Mouse (Mus musculus) limb, embryonic 15.5 days (tissue): ENCODE data around the gene Gm26920. TPM values are rescaled to one million over a fixed set of nuclear protein-coding genes. Genes with fewer than 3 reads are reported as not detected.

Experiments used
- ATAC-seq: fragments of 200-750 bp; cut with Nextera tagmentation; 2 replicates; pipeline ENCODE4 v1.8.0; 2017; ENCODE audit warnings: low read depth, moderate TSS enrichment; ENCODE audit not compliant: insufficient number of reproducible peaks, low FRiP score, low TSS enrichment
- H3K27ac ChIP-seq: fragments of 300-500 bp; sonication (generic); 2 replicates; pipeline ENCODE4 v1.5.1; 2015; ENCODE audit warnings: moderate library complexity, mild to moderate bottlenecking, inconsistent platforms
- H3K27me3 ChIP-seq: fragments of 300-500 bp; sonication (generic); 2 replicates; pipeline ENCODE4 v1.6.1; 2015; ENCODE audit warnings: inconsistent platforms
- H3K36me3 ChIP-seq: fragments of 300-500 bp; sonication (generic); 2 replicates; pipeline ENCODE4 v1.6.1; 2015; ENCODE audit warnings: inconsistent platforms
- H3K4me1 ChIP-seq: fragments of 300-500 bp; sonication (generic); 2 replicates; pipeline ENCODE4 v1.6.1; 2015; ENCODE audit warnings: inconsistent platforms
- H3K4me2 ChIP-seq: fragments of 300-500 bp; sonication (generic); 2 replicates; pipeline ENCODE4 v1.6.1; 2015; ENCODE audit warnings: mild to moderate bottlenecking, inconsistent platforms
- H3K4me3 ChIP-seq: fragments of 300-500 bp; sonication (generic); 2 replicates; pipeline ENCODE4 v1.5.1; 2015; ENCODE audit warnings: mild to moderate bottlenecking, inconsistent platforms
- H3K9ac ChIP-seq: fragments of 300-500 bp; sonication (generic); 2 replicates; pipeline ENCODE4 v1.6.1; 2015; ENCODE audit warnings: inconsistent platforms
- H3K9me3 ChIP-seq: fragments of 300-500 bp; sonication (generic); 2 replicates; pipeline ENCODE4 v1.6.1; 2016; ENCODE audit warnings: inconsistent platforms
- whole genome bisulfite sequencing: fragments of 180-500 bp; shearing (Covaris S2); methylation state at CpG from one replicate; pipeline ENCODE4 v1.1.7; 2015; 5-methylcytosine and 5-hydroxymethylcytosine counted together
- microRNA-seq: library from miRNA; unstranded; fragments of <30 nt; microRNA quantifications from one replicate; pipeline ENCODE4, GENCODE M21; 2016
- polyA plus RNA-seq: library from polyadenylated mRNA; unstranded; fragments of >200 nt; fragmentation: Nextera tagmentation; extraction: Ambion mirVana; gene quantifications from 2 replicates; pipeline ENCODE4 v1.2.1, GENCODE M21; 2015

Gm26920 gene
- polyA plus RNA-seq, 1 experiment from 2014 or later = 1.1 TPM

DNA sequence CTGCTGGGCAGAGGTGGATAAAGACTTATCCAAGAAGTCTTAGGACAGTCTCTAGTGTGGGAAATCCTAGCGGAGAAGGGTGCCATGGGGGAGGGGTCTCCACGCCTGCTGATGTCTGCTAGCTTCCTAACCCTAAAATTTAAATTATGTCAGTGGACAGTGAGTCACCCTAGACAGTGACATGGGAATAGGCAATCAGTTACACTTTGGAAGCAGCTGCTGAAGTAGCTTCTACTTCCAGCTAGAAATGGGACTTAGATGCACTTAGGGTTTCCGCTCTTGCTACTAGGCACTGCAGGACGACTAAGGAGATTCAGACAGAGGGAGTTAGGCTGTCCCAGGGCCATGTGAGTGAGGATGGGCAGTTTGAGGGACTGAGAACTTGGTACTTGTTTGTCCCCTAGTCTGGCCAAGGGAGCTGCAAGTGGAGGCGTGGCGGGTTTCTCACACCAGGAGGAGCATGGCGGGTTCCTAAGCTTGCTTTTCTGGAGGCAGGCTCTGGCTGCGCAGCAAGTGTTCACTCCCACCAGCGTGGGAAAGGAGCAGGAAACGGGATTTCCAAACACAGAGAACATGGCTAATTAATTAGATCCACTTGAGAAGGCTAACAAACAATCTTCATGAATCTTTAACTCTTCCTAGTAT is 79.5 kb downstream of the Gm26920 start:
- no peak overlapping the region for H3K4me3 ChIP-seq
- H3K27me3 ChIP-seq = no peaks in the 10 kb centered on the region
- H3K9ac ChIP-seq = no peak overlapping the region
- H3K4me2 ChIP-seq = no peak overlapping the region
- peak overlapping the region; percentile 72 for H3K27ac ChIP-seq
- ATAC-seq = no peak
- H3K9me3 ChIP-seq = no peaks in the 10 kb centered on the region
- WGBS = 56% methylated on average over 10 of the region's 10 CpGs
- H3K4me1 ChIP-seq = peaks cover 5% of the 10 kb centered on the region; the same call in 1 of the 2 replicates
- peaks cover 53% of the 10 kb centered on the region for H3K36me3 ChIP-seq

- H3K27ac ChIP-seq = peak overlapping the region; percentile 72
- no peak overlapping the region for H3K9ac ChIP-seq
- peaks cover 45% of the 10 kb centered on the region for H3K36me3 ChIP-seq
These were observed 80.7 kb downstream of the Gm26920 start for GRCm38 (mm10) chr7:30009321-30010085.

DNA sequence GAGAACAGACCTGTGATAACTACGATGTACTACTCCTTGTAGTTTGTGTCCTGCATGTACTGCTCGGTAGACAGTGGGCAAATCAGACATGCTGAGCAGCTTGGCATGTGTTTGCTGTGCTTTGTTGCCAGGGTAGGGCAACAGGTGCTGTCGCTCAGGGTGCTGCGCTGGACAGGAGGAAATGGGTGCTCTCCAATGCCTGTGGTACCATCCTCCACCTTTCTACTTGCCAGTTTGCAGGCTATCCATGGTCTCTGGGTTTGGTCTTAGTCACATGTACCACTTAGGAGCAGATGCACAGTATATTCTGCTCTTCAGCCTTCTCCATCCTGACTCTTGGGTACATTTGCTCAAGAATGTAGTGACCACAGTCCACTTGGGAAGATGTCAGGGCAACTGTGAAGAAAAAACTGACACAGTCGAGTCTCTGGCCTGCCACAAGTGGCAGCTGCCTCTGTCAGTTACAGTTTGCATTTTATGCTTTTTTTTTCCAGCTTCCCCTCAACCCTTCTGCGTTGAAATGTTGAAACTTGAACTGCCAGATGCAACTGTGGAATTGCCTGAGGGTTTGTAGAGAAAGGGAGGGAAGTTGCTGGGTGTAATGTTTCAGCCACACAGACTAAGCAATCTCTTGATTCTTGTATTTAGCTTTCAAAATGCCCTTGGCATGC is 82.1 kb downstream of the Gm26920 start:
- H3K9me3 ChIP-seq = no peaks in the 10 kb centered on the region
- H3K4me2 ChIP-seq = no peak overlapping the region
- peaks cover 5% of the 10 kb centered on the region; the same call in 1 of the 2 replicates for H3K4me1 ChIP-seq
- no peak for ATAC-seq
- H3K4me3 ChIP-seq = no peak overlapping the region
- peaks cover 32% of the 10 kb centered on the region for H3K36me3 ChIP-seq
- H3K27ac ChIP-seq = peak overlapping the region; percentile 72
- H3K27me3 ChIP-seq = no peaks in the 10 kb centered on the region
- no peak overlapping the region for H3K9ac ChIP-seq
- 57% methylated on average over 6 of the region's 6 CpGs for WGBS

More at GRCm38 (mm10) chr7:30009321-30010085, 80.7 kb downstream of the Gm26920 start:
- Histone ChIP-seq H3K4me3 (no peak overlapping the region), H3K27me3 (no peaks in the 10 kb centered on the region), H3K4me1 (peaks cover 5% of the 10 kb centered on the region; the same call in 1 of the 2 replicates), H3K4me2 (no peak overlapping the region), H3K9me3 (no peaks in the 10 kb centered on the region)
- ATAC-seq = 0 out of 2 replicates have a peak, but pooled peaks have one; percentile 13
- WGBS = 70% methylated on average over 21 of the region's 21 CpGs

GRCm38 (mm10) chr7:30007601-30008000 is 82.6 kb downstream of the Gm26920 start:
- Histone ChIP-seq H3K4me3 (no peak overlapping the region), H3K9me3 (no peaks in the 10 kb centered on the region), H3K9ac (no peak overlapping the region), H3K4me2 (no peak overlapping the region), H3K4me1 (peaks cover 5% of the 10 kb centered on the region; the same call in 1 of the 2 replicates), H3K27me3 (no peaks in the 10 kb centered on the region), H3K36me3 (peaks cover 30% of the 10 kb centered on the region), H3K27ac (peak overlapping the region; percentile 72)
- no peak for ATAC-seq
- WGBS = 69% methylated on average over 1 of the region's 1 CpGs

Small RNAs within 50 kb of the gene (microRNA-seq; reads per million reads assigned to microRNA genes)
- gene Gm23368 = not detected

Other genes with a start within 250 kb of the Gm26920 start
- gene Zfp940, start 236.7 kb downstream of the Gm26920 start, polyA plus RNA-seq = 4.8 and 5.6 TPM in 2 replicates
- 6.7 and 7.6 TPM in 2 replicates for gene Zfp420, start 230.4 kb downstream of the Gm26920 start, polyA plus RNA-seq
- gene Zfp27, start 183.8 kb downstream of the Gm26920 start, polyA plus RNA-seq = 12.4 and 12.7 TPM in 2 replicates
- gene Zfp383, start 182.2 kb downstream of the Gm26920 start, polyA plus RNA-seq = 5.9 and 7.0 TPM in 2 replicates
- gene Zfp74, start 136.3 kb downstream of the Gm26920 start, polyA plus RNA-seq = 11.5 and 11.6 TPM in 2 replicates
- 17.9 and 27.5 TPM in 2 replicates for gene Zfp568, start 106.5 kb downstream of the Gm26920 start, polyA plus RNA-seq
- 5.7 and 6.1 TPM in 2 replicates for gene Zfp14, start 39.0 kb downstream of the Gm26920 start, polyA plus RNA-seq
- gene Zfp82, start 17.5 kb downstream of the Gm26920 start, polyA plus RNA-seq = 8.2 and 8.3 TPM in 2 replicates
- gene Zfp566, start 117 bp upstream of the Gm26920 start, polyA plus RNA-seq = 9.5 and 12.7 TPM in 2 replicates
- 132 and 137 TPM in 2 replicates for gene Zfp260, start 4.4 kb upstream of the Gm26920 start, polyA plus RNA-seq
- gene Zfp382, start 31.5 kb upstream of the Gm26920 start, polyA plus RNA-seq = 13.2 and 13.8 TPM in 2 replicates
- gene Zfp146, start 79.3 kb upstream of the Gm26920 start, polyA plus RNA-seq = 17.4 and 18.7 TPM in 2 replicates
- gene Cox7a1, start 93.7 kb upstream of the Gm26920 start, polyA plus RNA-seq = 3.4 and 10.1 TPM in 2 replicates
- 102 and 117 TPM in 2 replicates for gene Capns1, start 108.4 kb upstream of the Gm26920 start, polyA plus RNA-seq
- 140 and 149 TPM in 2 replicates for gene Polr2i, start 141.5 kb upstream of the Gm26920 start, polyA plus RNA-seq
- gene Tbcb, start 141.9 kb upstream of the Gm26920 start, polyA plus RNA-seq = 175 and 188 TPM in 2 replicates
- 0.22 and 0.42 TPM in 2 replicates for gene Ovol3, start 145.3 kb upstream of the Gm26920 start, polyA plus RNA-seq
- 0.26 and 0.78 TPM in 2 replicates for gene Thap8, start 189.7 kb upstream of the Gm26920 start, polyA plus RNA-seq
- 6.0 and 6.2 TPM in 2 replicates for gene Wdr62, start 190.0 kb upstream of the Gm26920 start, polyA plus RNA-seq
- 33.2 and 35.2 TPM in 2 replicates for gene Clip3, start 201.3 kb upstream of the Gm26920 start, polyA plus RNA-seq
- gene Alkbh6, start 218.3 kb upstream of the Gm26920 start, polyA plus RNA-seq = 80.8 and 82.0 TPM in 2 replicates
- gene Syne4, start 224.4 kb upstream of the Gm26920 start, polyA plus RNA-seq = 37.1 and 42.8 TPM in 2 replicates
- gene E130208F15Rik, start 231.3 kb upstream of the Gm26920 start, polyA plus RNA-seq = 3.4 TPM in 1 of 2 replicates, not detected in the other
- gene Sdhaf1, start 233.5 kb upstream of the Gm26920 start, polyA plus RNA-seq = 13.7 and 18.8 TPM in 2 replicates